Mouse (Mus musculus) kidney, embryonic 14.5 days (tissue): ENCODE data around the gene Ccdc151. TPM values are rescaled to one million over a fixed set of nuclear protein-coding genes. Genes with fewer than 3 reads are reported as not detected.
A peak's percentile ranks its signal among the peaks of the same experiment; 100 is the strongest.

Experiments
- ATAC-seq: fragments of 200-750 bp; cut with Nextera tagmentation; 2 replicates; pipeline ENCODE4 v1.8.0; 2017; ENCODE audit warnings: moderate number of reproducible peaks, mild to moderate bottlenecking, moderate TSS enrichment, moderate library complexity; ENCODE audit not compliant: low FRiP score, low TSS enrichment
- H3K27ac ChIP-seq: fragments of 300-500 bp; sonication (generic); 2 replicates; pipeline ENCODE4 v1.5.1; 2014; ENCODE audit warnings: low read depth, mild to moderate bottlenecking, low read length, moderate library complexity, mixed read lengths
- H3K27me3 ChIP-seq: fragments of 300-500 bp; sonication (generic); 2 replicates; pipeline ENCODE4 v1.6.1; 2014; ENCODE audit warnings: mild to moderate bottlenecking, low read length; ENCODE audit not compliant: control insufficient read depth, insufficient read depth
- H3K36me3 ChIP-seq: fragments of 300-500 bp; sonication (generic); 2 replicates; pipeline ENCODE4 v1.6.1; 2014; ENCODE audit warnings: low read length, mixed read lengths; ENCODE audit not compliant: control insufficient read depth, insufficient read depth
- H3K4me1 ChIP-seq: fragments of 300-500 bp; sonication (generic); 2 replicates; pipeline ENCODE4 v1.6.1; 2014; ENCODE audit warnings: low read length, mixed read lengths; ENCODE audit not compliant: control insufficient read depth, insufficient read depth
- H3K4me2 ChIP-seq: fragments of 300-500 bp; sonication (generic); replicated peaks from 2 replicates; pipeline ENCODE4 v1.6.1; 2014; ENCODE audit warnings: low read depth, mild to moderate bottlenecking, low read length
- H3K4me3 ChIP-seq: fragments of 300-500 bp; sonication (generic); 2 replicates; pipeline ENCODE4 v1.5.1; 2014; ENCODE audit warnings: mild to moderate bottlenecking, low read length
- H3K9ac ChIP-seq: fragments of 300-500 bp; sonication (generic); 2 replicates; pipeline ENCODE4 v1.6.1; 2014; ENCODE audit warnings: low read depth, mild to moderate bottlenecking, low read length, moderate library complexity
- H3K9me3 ChIP-seq: fragments of 300-500 bp; sonication (generic); 2 replicates; pipeline ENCODE4 v1.6.1; 2016; ENCODE audit warnings: low read length; ENCODE audit not compliant: control insufficient read depth
- WGBS: fragments of 180-500 bp; shearing (Covaris S2); extraction: QIAGEN DNeasy Blood & Tissue Kit; methylation state at CpG from one replicate; pipeline ENCODE4 v1.1.7; 2014; 5-methylcytosine and 5-hydroxymethylcytosine counted together
- polyA plus RNA-seq: library from polyadenylated mRNA; unstranded; fragments of >200 nt; fragmentation: Nextera tagmentation; extraction: Ambion mirVana; gene quantifications from 2 replicates; pipeline ENCODE4 v1.2.1, GENCODE M21; 2014

The Ccdc151 gene
- polyA plus RNA-seq, 1 experiment from 2014 or later = 2.3 TPM

DNA sequence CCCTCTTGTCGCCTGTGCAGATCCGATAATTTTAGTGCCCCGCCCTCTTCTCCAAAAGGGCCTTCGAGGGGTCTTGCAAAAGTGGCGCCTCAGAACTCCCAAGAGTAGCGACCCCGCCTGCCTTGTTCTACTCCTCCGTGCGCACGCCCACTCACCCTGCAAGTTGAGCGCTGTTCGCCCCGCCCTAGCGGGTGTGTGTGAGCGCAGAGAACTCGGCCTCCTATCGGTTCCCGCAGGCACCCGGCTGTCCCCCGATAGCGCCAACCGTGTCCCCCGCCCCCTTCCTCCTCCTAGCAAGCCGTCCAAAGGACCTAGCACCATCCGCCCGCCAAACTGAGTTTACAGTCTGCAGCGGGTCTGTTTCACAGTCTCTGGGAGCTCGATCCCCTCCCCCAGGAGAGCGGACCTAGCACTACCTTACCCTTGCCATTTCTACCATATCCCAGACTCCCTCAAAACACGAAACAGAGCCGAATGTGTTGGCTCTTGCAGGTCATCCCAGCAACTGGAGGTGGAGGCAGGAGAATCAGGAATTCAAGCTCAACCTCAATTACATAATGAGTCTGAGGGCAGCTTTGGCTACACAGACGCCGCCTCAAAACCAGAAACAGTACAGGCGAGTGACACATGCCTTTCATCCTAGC lies 39.9 kb downstream of the Ccdc151 start:
- peak; percentile 77 for ATAC-seq
- WGBS = 2% methylated on average over 34 of the region's 34 CpGs

DNA sequence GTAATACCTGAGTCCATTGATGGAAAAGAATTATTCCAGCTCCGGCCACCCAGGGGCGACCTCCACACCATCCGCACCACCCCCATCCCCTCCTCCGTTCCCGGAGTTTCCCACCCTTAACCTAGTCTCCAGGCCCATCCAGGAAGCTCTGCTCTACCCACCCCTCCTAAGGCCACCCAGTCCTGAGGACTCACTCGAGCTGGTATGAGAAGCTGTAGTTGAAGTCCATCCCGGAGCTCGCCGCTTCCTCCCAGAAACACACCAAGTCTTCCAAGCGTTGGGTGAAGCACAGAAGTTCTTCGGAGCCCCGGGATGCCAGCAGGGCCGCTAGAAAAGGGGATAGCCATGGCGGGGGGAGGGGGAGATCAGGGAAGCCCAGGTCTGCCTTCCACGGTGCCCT lies 40.4 kb downstream of the Ccdc151 start:
- peak overlapping the region; percentile 82 for H3K4me2 ChIP-seq
- H3K4me1 ChIP-seq = peaks cover 27% of the 10 kb centered on the region
- no peaks in the 10 kb centered on the region; the same call in 1 of the 2 replicates for H3K36me3 ChIP-seq
- peaks cover 12% of the 10 kb centered on the region for H3K27me3 ChIP-seq
- peak; percentile 47; the same call in 1 of the 2 replicates for ATAC-seq
- H3K9ac ChIP-seq = peak overlapping the region; percentile 47; the same call in 1 of the 2 replicates
- peak overlapping the region; percentile 51 for H3K4me3 ChIP-seq
- WGBS = under 1% methylated on average over 14 of the region's 15 CpGs
- no peaks in the 10 kb centered on the region for H3K9me3 ChIP-seq
- no peak overlapping the region for H3K27ac ChIP-seq

More for the DNA sequence above, 39.9 kb downstream of the Ccdc151 start:
- peaks cover 27% of the 10 kb centered on the region for H3K4me1 ChIP-seq
- peaks cover 12% of the 10 kb centered on the region for H3K27me3 ChIP-seq
- peak overlapping the region; percentile 82 for H3K4me2 ChIP-seq
- peak overlapping the region; percentile 47; the same call in 1 of the 2 replicates for H3K9ac ChIP-seq
- H3K9me3 ChIP-seq = no peaks in the 10 kb centered on the region
- no peaks in the 10 kb centered on the region; the same call in 1 of the 2 replicates for H3K36me3 ChIP-seq
- peak overlapping the region; percentile 51 for H3K4me3 ChIP-seq
- no peak overlapping the region for H3K27ac ChIP-seq

DNA sequence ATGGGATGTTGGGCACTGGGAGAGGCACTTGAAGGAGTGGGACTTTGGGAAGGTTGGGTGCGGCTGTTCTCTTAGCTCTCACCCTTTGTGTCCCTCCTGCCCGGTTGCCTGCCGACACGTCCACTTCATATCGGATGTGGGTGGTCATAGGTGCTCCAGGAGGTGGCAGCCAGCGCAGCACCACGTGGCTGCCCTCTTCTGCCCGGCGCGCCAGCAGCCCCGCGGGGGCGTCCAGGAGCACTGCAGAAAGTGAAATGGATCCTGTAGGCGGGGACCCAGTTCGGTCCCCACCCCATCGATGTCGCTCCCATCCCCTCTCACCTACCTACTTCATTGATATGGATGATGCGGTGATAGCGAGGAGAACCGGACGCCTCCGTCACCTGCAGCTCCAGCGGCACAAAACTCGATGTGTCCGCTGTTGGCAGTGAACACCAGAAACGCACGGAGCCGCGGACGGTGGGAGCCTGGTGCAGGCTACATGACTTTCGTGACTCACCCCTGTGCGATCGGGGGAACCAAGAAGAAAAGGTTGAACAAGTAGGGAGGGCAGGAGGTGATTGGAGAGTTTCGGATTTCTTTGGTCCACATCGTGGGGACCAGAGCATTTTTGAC lies 41.0 kb downstream of the Ccdc151 start:
- H3K4me1 ChIP-seq = peaks cover 29% of the 10 kb centered on the region
- no peak overlapping the region for H3K27ac ChIP-seq
- 1% methylated on average over 35 of the region's 35 CpGs for WGBS
- no peaks in the 10 kb centered on the region for H3K9me3 ChIP-seq
- peak overlapping the region; percentile 47; the same call in 1 of the 2 replicates for H3K9ac ChIP-seq
- H3K4me3 ChIP-seq = peak overlapping the region; percentile 51
- no peaks in the 10 kb centered on the region; the same call in 1 of the 2 replicates for H3K36me3 ChIP-seq
- H3K4me2 ChIP-seq = peak overlapping the region; percentile 82
- no peak for ATAC-seq
- H3K27me3 ChIP-seq = peaks cover 12% of the 10 kb centered on the region

DNA sequence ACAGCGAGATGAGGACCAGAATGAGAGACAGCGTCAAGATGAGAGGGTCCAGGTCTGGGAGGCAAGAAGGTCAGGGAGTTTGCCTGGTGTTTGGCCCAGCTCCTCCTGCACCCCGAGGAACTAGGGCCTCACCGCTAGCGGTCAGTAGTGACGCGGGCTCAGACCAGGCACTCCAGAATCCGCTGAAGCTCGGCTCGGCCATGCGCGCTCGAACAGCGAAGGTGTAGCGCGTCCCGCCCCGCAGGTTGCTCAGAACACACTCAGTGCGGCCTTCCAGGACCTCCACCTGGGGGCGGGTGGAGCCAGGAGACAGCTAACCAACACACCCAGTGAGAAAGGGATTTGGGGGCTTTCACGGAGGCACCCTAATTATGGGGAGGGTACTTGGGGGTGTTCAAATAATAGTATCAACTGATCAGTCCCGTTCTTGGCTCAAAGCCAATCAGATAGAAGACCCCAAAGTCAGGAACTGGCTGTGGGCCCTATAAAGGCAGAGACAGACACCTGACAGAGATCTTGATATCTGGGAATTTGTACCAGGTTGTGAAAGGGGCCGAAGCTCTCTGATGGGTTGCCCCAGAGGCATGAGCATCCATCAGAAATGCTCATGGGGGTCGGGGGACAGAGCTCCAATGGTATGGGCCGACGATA lies 41.8 kb downstream of the Ccdc151 start:
- 0 out of 2 replicates have a peak overlapping the region, but pooled peaks have one; percentile 4 for H3K4me3 ChIP-seq
- ATAC-seq = no peak

DNA sequence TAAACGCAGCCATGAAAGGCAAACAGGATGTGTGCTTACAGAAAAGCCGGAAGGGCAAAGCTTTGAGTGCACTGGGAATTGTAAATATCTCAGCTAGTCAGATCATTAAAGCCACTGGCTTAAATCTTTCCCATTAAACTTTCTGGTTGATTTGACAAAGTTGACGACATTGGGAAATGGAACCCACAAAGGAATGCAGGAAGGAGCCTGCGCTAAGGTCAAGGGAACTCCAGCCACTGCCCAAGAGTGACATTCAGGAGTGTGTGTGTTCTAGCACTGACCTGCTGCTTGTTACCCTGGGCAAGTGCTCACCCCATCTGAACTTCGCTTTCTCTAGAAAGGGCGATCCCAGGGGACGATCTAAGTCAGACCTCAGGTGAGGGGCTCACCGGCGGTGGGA lies 42.3 kb downstream of the Ccdc151 start:
- no peaks in the 10 kb centered on the region; the same call in 1 of the 2 replicates for H3K36me3 ChIP-seq
- no peak overlapping the region for H3K27ac ChIP-seq
- H3K4me1 ChIP-seq = peaks cover 31% of the 10 kb centered on the region
- 32% methylated on average over 9 of the region's 9 CpGs for WGBS
- H3K27me3 ChIP-seq = peaks cover 12% of the 10 kb centered on the region
- H3K4me2 ChIP-seq = peak overlapping the region; percentile 82
- no peaks in the 10 kb centered on the region for H3K9me3 ChIP-seq
- ATAC-seq = no peak
- 0 out of 2 replicates have a peak overlapping the region, but pooled peaks have one; percentile 19 for H3K9ac ChIP-seq
- no peak overlapping the region for H3K4me3 ChIP-seq

More for the DNA sequence above, 41.8 kb downstream of the Ccdc151 start:
- H3K27ac ChIP-seq = no peak overlapping the region
- H3K4me1 ChIP-seq = peaks cover 31% of the 10 kb centered on the region
- peak overlapping the region; percentile 82 for H3K4me2 ChIP-seq
- H3K9me3 ChIP-seq = no peaks in the 10 kb centered on the region
- H3K27me3 ChIP-seq = peaks cover 12% of the 10 kb centered on the region
- 0 out of 2 replicates have a peak overlapping the region, but pooled peaks have one; percentile 19 for H3K9ac ChIP-seq
- 7% methylated on average over 26 of the region's 26 CpGs for WGBS
- no peaks in the 10 kb centered on the region; the same call in 1 of the 2 replicates for H3K36me3 ChIP-seq

DNA sequence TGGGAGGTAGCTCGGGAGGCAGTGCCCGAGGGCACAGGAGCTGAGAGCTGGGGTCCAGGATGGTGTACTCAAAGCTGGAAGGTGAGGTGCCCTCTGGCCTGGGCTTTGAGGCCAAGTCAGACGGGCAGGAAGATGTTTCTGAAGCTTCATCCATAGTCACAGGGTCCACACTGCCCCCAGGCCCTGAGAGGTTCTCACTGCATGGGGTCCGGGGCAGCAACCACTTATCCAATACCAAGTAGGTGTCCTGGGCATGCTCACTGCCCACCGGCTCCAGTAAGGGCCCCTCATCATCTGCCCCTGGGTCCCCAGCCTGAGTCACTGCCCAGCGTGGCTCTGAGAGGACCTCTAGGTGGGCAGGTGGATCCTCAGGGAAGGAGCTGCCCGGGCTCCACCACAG lies 43.2 kb downstream of the Ccdc151 start:
- H3K9ac ChIP-seq = no peak overlapping the region
- 91% methylated on average over 7 of the region's 7 CpGs for WGBS
- no peak overlapping the region for H3K27ac ChIP-seq
- no peaks in the 10 kb centered on the region; the same call in 1 of the 2 replicates for H3K36me3 ChIP-seq
- H3K4me2 ChIP-seq = no peak overlapping the region
- ATAC-seq = no peak
- H3K27me3 ChIP-seq = peaks cover 12% of the 10 kb centered on the region
- no peaks in the 10 kb centered on the region for H3K9me3 ChIP-seq
- no peak overlapping the region for H3K4me3 ChIP-seq
- H3K4me1 ChIP-seq = peaks cover 31% of the 10 kb centered on the region

DNA sequence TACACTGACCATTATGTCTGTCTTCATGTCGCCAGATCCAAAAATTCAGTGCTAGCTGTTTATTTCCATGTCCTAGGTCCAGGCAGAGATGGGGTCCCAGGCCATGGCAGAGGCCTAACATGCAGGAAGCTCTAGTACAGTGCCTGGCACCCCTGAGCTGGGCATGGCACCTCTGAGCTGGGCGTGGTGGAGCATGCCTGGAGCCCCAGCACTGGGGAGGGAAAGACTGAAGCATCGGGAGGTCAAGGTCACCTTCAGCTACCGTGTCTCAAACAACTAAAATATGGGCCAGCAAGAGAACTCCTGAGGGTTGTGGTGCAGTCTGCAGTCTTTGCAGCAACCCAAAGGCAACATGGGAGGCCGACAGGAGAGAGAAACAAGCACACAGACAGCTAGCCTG lies 44.1 kb downstream of the Ccdc151 start:
- Histone ChIP-seq H3K9ac (no peak overlapping the region), H3K4me2 (no peak overlapping the region), H3K4me3 (no peak overlapping the region), H3K36me3 (no peaks in the 10 kb centered on the region; the same call in 1 of the 2 replicates), H3K27ac (no peak overlapping the region), H3K4me1 (peaks cover 30% of the 10 kb centered on the region), H3K27me3 (peaks cover 12% of the 10 kb centered on the region), H3K9me3 (no peaks in the 10 kb centered on the region)
- no peak for ATAC-seq
- WGBS = 88% methylated on average over 5 of the region's 5 CpGs

DNA sequence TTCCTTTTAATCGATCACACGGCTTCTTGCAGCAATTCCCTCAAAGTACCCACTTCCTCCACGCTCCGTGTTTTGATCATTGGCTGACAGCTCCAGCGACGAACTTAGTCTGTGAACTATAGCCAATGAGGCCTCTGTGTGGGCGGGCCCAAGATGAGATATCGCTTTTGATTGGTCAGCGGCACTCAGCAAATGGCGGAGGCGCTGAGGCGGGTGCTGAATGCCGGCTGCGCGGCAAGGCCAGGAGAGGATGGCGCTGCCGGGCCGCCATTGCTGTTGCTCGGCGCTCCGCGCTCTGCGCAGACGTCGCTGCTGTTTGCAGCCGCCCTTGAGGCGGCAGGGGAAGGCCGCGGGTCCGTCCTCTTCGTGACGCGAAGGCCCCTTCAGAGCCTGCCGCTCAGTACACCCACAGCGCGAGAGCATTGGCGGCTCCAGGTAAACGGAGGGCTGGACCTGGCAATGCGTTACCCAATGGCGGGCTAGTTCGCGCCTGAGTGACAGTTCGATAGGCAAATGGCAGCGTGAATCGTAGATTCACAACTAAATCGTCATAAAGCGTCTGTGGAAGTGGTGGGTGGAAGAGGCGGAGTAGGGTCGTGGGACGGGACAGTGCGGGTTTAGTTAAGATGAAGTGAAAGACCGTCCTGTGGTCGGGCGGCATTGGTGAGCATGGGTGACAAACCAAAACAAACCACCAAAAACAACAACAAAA lies 46.7 kb downstream of the Ccdc151 start, which contains the start of gene Swsap1:
Swsap1 (plus strand) TSS at position 186 of the 712 bp plus-strand sequence.
- Histone ChIP-seq H3K4me3 (peak within 1 kb of the TSS; percentile 67), H3K27ac (peak within 1 kb of the TSS; percentile 85), H3K4me1 (peaks cover 8% of the 10 kb centered on the region), H3K9me3 (no peaks in the 10 kb centered on the region; the same call in 1 of the 2 replicates), H3K27me3 (peaks cover 1% of the 10 kb centered on the region; the same call in 1 of the 2 replicates), H3K36me3 (no peaks in the 10 kb centered on the region; the same call in 1 of the 2 replicates), H3K4me2 (peak within 1 kb of the TSS; percentile 62), H3K9ac (peak within 1 kb of the TSS; percentile 71)
- ATAC-seq = peak; percentile 97
- WGBS = under 1% methylated on average over 51 of the region's 54 CpGs
